Mouse (Mus musculus) cerebellum, postnatal 10 days (tissue): ENCODE results near the gene Rapgef2.

Experiments
- DNase-seq, 2 experiments: peaks; one replicate each; pipeline ENCODE4 v3.0.0; 2021; ENCODE audit warnings: mixed read lengths in 2 of 2

Rapgef2 gene

DNA sequence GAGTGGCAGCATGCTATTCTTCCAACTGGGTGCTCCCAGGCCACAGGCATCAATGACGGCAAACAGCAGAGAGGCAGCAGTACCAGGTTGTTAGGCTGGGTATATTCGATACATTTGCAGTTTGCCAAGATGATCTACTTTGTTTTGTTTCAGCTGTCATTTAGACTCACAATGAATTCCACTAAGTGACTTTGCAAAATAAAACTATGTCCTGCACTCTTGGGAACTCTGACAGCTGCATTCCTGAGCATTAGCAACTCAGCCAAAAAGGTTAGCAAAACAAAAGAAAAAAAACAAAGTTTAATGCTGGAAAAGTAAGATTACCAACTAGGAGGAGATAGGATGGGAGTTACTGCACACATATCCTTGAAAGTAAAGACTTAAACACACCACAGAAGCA is 3.3 kb downstream of the Rapgef2 start:
- no peak for DNase-seq

DNA sequence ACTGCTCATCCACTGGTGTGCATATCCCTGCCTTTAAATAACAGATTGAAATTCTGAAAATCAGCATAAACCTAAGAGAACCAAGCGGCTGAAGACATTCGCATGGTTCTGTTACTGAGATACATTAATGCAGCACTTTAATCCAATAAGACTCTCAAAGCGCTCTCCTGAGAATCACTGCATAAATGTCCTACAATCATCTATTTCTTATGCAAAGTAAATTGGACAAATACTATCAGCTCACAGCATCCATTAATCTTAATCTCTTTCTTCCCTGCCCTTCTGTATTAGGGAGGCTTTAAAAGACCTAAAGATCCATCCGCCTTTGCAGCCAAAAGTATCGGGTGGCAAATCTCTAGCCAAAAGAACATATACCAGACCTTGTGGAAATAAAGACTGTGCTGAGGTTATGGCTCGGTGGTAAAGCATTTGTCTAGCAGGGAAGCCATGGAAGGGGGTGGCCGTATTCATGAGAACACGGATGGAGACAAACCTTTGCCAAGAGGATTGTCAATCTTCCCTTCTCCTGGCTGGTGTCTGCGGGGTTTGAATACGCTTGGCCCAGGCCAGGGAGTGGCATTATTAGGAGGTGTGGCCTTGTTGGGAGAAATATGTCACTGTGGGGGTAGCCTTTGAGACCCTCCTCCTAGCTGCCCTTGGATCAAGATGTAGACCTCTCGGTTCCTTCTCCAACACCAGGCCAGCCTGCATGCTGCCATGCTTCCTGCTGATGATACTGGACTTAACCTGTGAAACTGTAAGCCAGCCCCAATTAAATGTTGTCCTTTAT is 10.3 kb downstream of the Rapgef2 start:
- DNase-seq = peak; percentile 20 to 30

GRCm38 (mm10) chr3:79273350-79273749 is 13.0 kb downstream of the Rapgef2 start:
- no peak for DNase-seq

GRCm38 (mm10) chr3:79272939-79273338 is 13.4 kb downstream of the Rapgef2 start:
- DNase-seq = no peak

- peak; percentile 22 to 30 for DNase-seq
Observed at GRCm38 (mm10) chr3:79270980-79271555, 15.2 kb downstream of the Rapgef2 start.

DNA sequence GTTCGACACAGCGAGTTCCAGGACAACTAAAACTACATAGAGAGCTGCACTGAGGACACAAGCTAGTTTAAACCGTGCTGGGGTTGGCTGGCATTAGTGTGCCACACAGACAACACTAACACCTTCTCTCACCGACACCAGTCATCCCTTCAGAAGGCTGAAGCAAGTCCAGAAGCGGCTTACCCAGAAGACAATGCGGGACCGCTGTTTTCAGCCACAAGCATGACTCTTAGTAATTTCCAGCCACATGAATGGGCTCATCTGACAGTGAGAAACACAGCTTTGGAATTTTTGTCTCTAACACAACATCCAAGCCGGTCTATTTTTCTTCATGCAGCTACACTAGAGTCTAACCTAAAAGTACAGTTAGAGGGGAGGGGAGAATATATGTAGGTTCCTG is 16.4 kb downstream of the Rapgef2 start:
- DNase-seq = no peak

DNA sequence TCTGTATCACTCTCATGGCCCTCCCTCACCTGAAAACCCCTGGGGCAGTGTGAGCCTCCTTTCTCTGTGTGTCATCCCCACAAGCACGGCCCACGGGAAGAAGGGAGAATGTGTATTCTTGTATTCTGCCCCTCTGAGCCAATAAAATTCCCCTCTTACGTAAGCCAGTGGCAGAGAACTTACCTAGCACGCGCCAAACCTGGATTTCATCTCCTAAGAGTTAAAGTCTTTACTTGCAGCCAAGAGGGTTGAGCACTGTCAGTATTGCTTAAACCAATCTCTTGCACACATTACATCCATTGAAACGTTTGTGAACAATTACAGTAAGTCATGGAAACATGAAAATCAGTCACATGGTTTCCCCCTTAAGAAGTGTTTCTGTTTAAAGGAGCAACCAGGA is 19.3 kb downstream of the Rapgef2 start:
- no peak for DNase-seq

- peak in 1 of 2 experiments; percentile 47 for DNase-seq
Observed at GRCm38 (mm10) chr3:79261816-79262316, 24.5 kb downstream of the Rapgef2 start.

- no peak for DNase-seq
Observed at GRCm38 (mm10) chr3:79254023-79254422, 32.3 kb downstream of the Rapgef2 start.

DNA sequence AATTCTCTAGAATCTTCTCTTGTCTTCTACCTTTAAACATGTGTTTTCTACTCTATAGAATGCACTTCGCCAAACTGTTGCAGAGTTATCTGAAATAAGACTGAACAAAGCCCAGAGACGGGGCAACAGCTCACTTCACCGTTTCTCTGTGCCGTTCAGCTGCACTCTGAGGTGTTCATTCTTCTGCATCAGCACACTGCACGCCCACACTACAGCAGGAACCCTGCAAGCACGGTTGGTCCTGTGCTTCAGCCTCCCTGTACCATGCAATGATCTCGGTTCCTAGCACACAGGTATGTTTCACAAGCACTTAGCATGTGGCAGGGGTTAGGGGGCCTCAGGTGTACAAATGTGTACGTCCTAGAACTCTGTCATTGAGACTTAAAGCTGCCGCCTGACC is 32.9 kb downstream of the Rapgef2 start:
- DNase-seq = no peak

- no peak for DNase-seq
Observed at GRCm38 (mm10) chr3:79252921-79253394, 33.4 kb downstream of the Rapgef2 start.

DNA sequence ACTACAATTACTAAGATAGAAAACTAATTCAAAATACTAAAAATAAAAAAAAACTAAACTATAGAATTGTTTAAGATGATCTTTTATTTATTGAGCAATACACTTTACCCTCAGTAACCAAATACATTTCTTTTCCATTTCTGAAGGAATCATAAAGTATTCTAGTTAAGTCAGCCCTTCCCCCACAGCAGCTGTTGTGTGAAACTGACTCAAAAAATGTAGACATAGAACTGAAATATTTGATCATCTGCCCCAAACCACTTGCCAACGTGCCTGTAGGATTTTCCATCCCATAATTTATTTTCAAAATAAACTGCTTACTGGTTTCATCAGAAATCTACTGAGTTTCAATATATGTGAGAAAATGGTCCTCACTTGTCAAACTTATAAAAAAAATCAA is 36.4 kb downstream of the Rapgef2 start:
- DNase-seq = peak; percentile 30 to 37

- DNase-seq = no peak
Observed at GRCm38 (mm10) chr3:79248659-79249235, 37.6 kb downstream of the Rapgef2 start.

GRCm38 (mm10) chr3:79248208-79248607 is 38.1 kb downstream of the Rapgef2 start:
- no peak for DNase-seq

DNA sequence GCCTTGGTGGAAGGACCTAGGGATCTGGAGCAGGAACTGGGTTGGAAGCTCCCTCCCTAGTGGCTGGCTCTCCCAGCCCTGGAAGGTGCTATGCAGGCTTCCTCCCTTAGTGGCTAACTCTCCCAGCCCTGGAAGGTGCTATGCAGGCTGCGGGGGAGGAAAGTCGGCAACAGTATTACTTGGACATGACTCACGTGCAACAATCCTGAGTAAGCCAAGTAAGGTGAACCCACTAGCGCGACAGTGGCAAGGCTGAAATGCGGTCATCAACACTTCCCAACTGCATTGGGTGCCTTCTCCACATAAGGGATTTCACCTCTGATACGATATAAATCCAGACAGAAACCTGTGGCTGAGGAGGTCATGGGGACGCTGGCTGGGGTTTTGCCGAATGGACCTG is 42.0 kb downstream of the Rapgef2 start:
- DNase-seq = no peak

DNA sequence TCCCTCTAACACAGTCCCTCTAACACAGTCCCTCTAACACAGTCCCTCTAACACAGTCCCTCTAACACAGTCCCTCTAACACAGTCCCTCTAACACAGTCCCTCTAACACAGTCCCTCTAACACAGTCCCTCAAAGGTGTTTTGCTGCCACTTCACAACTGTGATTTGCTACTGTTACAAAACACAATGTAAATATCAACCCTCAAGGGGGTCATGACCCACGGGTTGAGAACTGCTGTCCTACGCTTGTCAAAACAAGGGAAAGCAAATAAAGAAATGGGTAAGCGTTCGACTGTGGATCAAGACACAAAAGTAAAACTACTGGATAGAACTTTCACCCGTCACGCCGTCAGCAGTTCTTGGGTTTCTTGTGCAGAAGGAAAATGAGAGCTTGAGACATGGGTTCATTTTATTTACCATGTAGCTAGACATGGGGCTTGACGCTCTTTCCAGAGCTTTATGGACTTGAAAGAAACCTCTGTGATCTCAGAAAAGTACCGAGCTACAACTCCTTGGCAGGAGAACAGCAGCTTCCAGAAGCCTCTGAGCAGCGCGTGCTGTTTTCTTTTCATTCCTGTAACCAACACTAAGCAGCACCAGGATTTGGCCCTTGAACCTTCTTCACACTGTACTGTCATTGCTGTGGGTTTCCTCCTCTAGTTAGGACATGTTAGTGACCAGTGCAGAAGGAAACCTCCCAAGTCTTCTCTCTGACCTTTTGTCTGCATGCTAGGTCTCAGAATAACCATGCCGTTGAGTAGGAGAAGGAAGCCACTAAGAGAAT is 43.2 kb downstream of the Rapgef2 start:
- no peak for DNase-seq

- no peak for DNase-seq
Observed at GRCm38 (mm10) chr3:79242298-79242697, 44.0 kb downstream of the Rapgef2 start.

GRCm38 (mm10) chr3:79239066-79239462 is 47.3 kb downstream of the Rapgef2 start:
- no peak for DNase-seq

DNA sequence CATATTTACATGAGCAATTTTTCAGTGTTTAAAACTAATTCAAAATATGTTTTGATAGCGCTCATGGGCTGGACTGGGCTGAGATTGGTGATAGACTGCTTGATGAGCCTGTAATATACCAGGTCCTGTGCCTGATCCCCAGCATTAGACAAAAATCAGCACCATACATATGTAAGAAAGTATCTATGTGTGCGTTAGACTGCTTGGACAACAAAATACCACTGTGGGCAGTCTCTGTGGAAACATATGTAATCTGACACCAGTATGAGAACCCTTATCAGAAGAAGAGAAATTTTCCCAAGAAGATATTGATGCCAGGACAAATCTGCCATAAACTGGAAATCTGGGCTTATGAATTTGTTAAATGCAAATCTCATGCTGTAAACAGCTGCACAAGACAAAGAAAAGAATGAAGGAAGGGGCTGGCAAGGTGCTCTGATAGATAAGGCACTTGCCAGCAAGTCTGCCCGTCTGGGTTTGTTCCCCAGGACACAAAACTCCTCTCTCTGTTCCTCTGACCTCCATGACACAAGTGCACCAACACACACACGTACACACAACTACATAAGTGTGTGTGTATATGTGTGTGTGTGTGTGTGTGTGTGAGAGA is 47.8 kb downstream of the Rapgef2 start:
- DNase-seq = no peak

DNA sequence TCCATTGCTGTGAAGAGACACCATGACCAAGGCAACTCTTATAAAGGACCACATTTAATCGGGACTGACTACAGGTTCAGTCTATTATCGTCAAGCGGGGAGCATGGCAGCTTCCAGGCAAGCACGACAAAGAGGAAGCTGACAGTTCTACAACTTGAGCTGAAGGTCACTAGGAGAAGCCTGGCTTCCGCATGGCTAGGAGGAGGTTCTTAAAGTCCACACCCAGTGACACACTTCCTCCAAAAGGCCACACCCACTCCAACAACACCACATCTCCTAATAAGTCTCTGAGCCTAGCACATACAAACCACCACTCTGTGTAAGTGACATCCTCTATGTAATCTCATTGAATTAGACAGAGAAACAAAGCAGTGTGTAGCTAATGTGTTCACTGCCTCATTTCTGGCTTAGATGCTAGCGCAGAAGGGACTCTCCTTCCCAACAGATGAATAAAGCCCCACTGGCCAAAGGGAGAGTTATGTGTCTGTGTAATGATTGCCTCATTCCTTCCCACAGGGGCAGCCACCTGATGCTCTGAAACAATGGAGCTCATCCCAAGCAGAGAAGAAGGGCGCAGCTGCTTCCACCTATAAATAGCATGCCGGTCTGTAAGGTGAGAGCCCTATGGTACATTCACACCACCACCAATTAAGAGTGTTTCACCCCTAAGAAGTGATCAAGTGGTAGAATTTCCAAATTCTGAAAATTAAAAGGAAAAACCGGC is 48.5 kb downstream of the Rapgef2 start:
- DNase-seq = no peak

DNA sequence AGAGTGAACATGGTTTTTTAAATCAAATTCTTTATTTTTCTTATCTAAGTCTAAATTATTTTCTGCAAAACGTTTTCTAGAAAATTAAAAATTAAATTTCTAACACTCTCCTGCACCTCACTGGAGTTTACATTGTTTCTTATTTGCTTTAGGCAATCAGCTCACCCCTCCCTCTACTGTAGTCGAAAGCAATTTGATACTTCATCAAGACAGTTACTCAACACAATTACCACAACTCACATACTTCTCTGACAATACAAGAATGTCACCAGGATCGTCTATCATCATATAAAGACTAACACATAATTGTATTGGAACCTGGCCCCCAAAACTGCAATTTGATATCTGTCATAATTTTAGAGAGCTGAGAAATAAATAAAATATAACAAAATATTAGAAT is 51.8 kb downstream of the Rapgef2 start:
- no peak for DNase-seq
